Mouse (Mus musculus) bone marrow macrophage, adult 2 months (primary cell): ENCODE data around the gene Gse1.
A peak's percentile ranks its signal among the peaks of the same experiment; 100 is the strongest.

Source experiments
- CTCF ChIP-seq: IDR thresholded peaks from 2 replicates; pipeline ENCODE4 v1.5.1; 2012; ENCODE audit warnings: low read depth, mild to moderate bottlenecking, low read length, moderate library complexity
- POLR2A ChIP-seq: IDR thresholded peaks from 2 replicates; pipeline ENCODE4 v1.6.1; 2012; ENCODE audit warnings: mild to moderate bottlenecking, low read depth, low read length, borderline replicate concordance

DNA sequence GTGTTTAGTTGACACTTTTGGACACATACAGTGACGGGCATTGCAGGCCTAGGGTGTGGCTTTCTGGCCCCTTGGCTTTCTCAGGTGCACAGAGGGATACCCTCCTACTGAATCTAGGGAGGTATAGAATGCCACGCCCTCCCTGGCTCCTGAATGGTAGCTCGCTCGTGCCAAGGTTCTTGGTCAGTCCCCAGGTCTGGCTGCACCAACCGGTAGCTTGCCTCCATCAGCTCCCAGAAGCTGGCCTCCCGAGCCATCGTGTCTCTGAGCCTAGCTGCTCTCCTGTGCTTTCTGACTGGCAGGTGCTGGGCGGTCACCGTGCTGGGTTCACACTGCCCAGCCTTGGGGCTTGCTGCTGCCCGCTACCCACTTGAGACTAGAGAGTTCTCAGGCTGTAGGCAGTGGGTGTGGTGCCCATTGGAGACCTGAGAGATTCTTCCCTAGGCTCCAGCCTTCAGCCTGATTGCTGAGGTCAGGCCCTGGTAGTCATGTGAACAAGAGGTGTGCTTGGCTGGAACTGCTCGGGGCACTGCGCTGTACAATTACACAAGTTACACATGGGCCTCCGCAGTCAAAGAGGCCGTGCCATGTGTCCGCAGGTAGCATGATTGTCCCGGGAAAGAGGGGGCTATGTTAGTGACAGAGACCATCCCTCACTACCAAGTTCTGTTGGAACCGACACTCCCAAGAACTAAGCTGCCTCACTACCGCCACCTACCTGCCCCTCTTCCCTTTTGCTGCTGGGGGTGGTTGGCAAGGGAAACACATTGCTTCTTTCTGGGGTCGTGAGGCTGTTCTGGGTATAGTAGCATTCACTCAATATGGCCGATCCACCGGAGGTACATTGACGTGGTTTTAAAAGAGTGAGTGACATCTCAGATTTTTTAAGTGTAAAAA lies 333.5 kb downstream of the Gse1 start:
- peak; percentile 66 for TF ChIP-seq CTCF
- no peak for TF ChIP-seq POLR2A
